Mouse (Mus musculus) MEL (cell line): ENCODE results near the gene Ptprn2.

Experiments
- CTCF ChIP-seq, 3 experiments: IDR thresholded peaks in 2 of 3; conservative IDR thresholded peaks in 1 of 3; 2 replicates each; pipeline ENCODE4 v1.5.1; 2011 to 2012; ENCODE audit warnings: low read length in 3 of 3, low read depth in 2 of 3, mild to moderate bottlenecking in 2 of 3, improper control_type of control experiment in 1 of 3, inconsistent platforms in 1 of 3, mixed read lengths in 1 of 3, moderate library complexity in 1 of 3; ENCODE audit not compliant: control insufficient read depth in 1 of 3, insufficient read depth in 1 of 3, poor library complexity in 1 of 3, severe bottlenecking in 1 of 3
- E2F4 ChIP-seq: IDR thresholded peaks from 2 replicates; pipeline ENCODE4 v1.6.1; 2011; ENCODE audit warnings: low read depth, low read length, improper control_type of control experiment, borderline replicate concordance
- ELF1 ChIP-seq: IDR thresholded peaks from 2 replicates; pipeline ENCODE4 v1.6.1; 2014; ENCODE audit warnings: low read depth, mild to moderate bottlenecking, inconsistent platforms, low read length, improper control_type of control experiment, moderate library complexity
- ETS1 ChIP-seq: IDR thresholded peaks from 2 replicates; pipeline ENCODE4 v1.6.1; 2012; ENCODE audit warnings: low read depth, mild to moderate bottlenecking, inconsistent platforms, low read length, improper control_type of control experiment, moderate library complexity
- MAFK ChIP-seq: IDR thresholded peaks from 2 replicates; pipeline ENCODE4 v1.6.1; 2011; ENCODE audit warnings: low read depth, mild to moderate bottlenecking, low read length, improper control_type of control experiment, borderline replicate concordance
- NELFE ChIP-seq: IDR thresholded peaks from 2 replicates; pipeline ENCODE4 v1.6.1; 2011; ENCODE audit warnings: low read depth, low read length, improper control_type of control experiment
- NRF1 ChIP-seq: IDR thresholded peaks from 2 replicates; pipeline ENCODE4 v1.6.1; 2014; ENCODE audit warnings: low read depth, mild to moderate bottlenecking, inconsistent platforms, low read length, improper control_type of control experiment, moderate library complexity; ENCODE audit not compliant: poor library complexity, insufficient read depth, severe bottlenecking
- POLR2A ChIP-seq, 2 experiments: IDR thresholded peaks; 2 replicates each; pipeline ENCODE4 v1.6.1; 2011 to 2012; ENCODE audit warnings: low read length in 2 of 2, mild to moderate bottlenecking in 2 of 2, control low read depth in 1 of 2, improper control_type of control experiment in 1 of 2, low read depth in 1 of 2, moderate library complexity in 1 of 2; ENCODE audit not compliant: control insufficient read depth in 1 of 2, insufficient read depth in 1 of 2, poor library complexity in 1 of 2
- RAD21 ChIP-seq: IDR thresholded peaks from 2 replicates; pipeline ENCODE4 v1.6.1; 2011; ENCODE audit warnings: mild to moderate bottlenecking, low read depth, low read length, improper control_type of control experiment
- RCOR1 ChIP-seq: IDR thresholded peaks from 2 replicates; pipeline ENCODE4 v1.6.1; 2012; ENCODE audit warnings: low read depth, mild to moderate bottlenecking, inconsistent platforms, low read length, improper control_type of control experiment
- SIN3A ChIP-seq: IDR thresholded peaks from 2 replicates; pipeline ENCODE4 v1.6.1; 2012; ENCODE audit warnings: low read length, improper control_type of control experiment, inconsistent platforms

GRCm38 (mm10) chr12:117214919-117215318, 729.4 kb downstream of the Ptprn2 start:
- TF ChIP-seq POLR2A (IDR thresholded peaks at IDR 0.05; ENCODE audit: control insufficient read depth in 1 of 2, insufficient read depth in 1 of 2, low read depth in 1 of 2, low read length in 2 of 2, poor library complexity in 1 of 2) = no peak
- TF ChIP-seq CTCF (IDR thresholded peaks at IDR 0.05 in 2 of 3, conservative IDR thresholded peaks at IDR 0.05 in 1 of 3; ENCODE audit: control insufficient read depth in 1 of 3, insufficient read depth in 1 of 3, low read depth in 2 of 3, low read length in 3 of 3, poor library complexity in 1 of 3, severe bottlenecking in 1 of 3) = no peak
- TF ChIP-seq MAFK = no peak
- no peak for TF ChIP-seq ELF1
- no peak for TF ChIP-seq RCOR1
- TF ChIP-seq NELFE = no peak
- no peak for TF ChIP-seq RAD21
- no peak for TF ChIP-seq E2F4
- TF ChIP-seq SIN3A = no peak
- TF ChIP-seq ETS1 = no peak
- TF ChIP-seq NRF1 = no peak
